Mouse (Mus musculus): ENCODE results near the gene Rac3. TPM values are rescaled to one million over a fixed set of nuclear protein-coding genes. Genes with fewer than 3 reads are reported as not detected.
A peak's percentile ranks its signal among the peaks of the same experiment; 100 is the strongest.
"Not testable (repeated sequence)": the region's sequence is repeated elsewhere in the genome, so short reads cannot be mapped to it uniquely, and the experiment has no call there.

Gene Rac3
- total RNA-seq, 1 experiment: 20.1 TPM

DNA sequence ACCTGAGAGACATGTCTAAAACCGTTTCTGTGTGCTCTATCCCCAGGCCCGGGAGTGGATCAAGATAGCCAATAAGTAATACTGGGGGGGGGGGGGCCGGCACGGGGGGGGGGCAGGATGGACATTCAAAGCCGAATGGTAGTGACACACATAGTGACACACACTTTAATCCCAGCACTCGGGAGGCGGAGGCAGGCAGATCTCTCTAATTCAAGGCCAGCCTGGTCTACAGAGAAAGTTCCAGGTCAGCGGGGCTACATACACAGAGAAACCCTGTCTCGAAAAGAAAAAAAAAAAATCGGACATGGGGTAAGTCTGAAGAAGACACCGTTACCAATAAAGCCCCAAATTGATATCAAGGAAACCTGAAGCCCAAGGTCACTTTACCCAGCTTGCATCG is 6.3 kb downstream of the Rac3 start:
- in situ Hi-C loops (cut with MboI; ENCODE audit: low sequenced_read_pairs in 2 of 2, unreplicated experiment in 2 of 2): loop anchor here in 1 of 2 experiments (5.0 kb wide), 1 partner anchor 50 kb away; no protein-coding TSS in a partner anchor
- H3K36me3 ChIP-seq (ENCODE audit: control insufficient read depth, insufficient read depth, low read length, poor library complexity, severe bottlenecking): peaks cover 12% of the 10 kb centered on the region
- peaks cover 3 to 9% of the 10 kb centered on the region in 2 experiments; a peak in 1 of 4 replicates for H3K4me1 ChIP-seq (ENCODE audit: control insufficient read depth in 2 of 2, insufficient read depth in 2 of 2, low read length in 2 of 2, poor library complexity in 1 of 2)
- no peaks in the 10 kb centered on the region for H3K9me3 ChIP-seq (ENCODE audit: control insufficient read depth, insufficient read depth, low read depth, low read length)
- no peak overlapping the region for H3K27ac ChIP-seq (ENCODE audit: insufficient read depth, low read depth, low read length, poor library complexity, severe bottlenecking)
- no peak overlapping the region for H3K4me3 ChIP-seq (ENCODE audit: insufficient read depth in 1 of 2, low read depth in 1 of 2, low read length in 2 of 2, poor library complexity in 1 of 2, severe bottlenecking in 1 of 2)
- no peak overlapping the region for H3K9ac ChIP-seq (ENCODE audit: insufficient read depth, low read depth, low read length, poor library complexity, severe bottlenecking)
- no peak for DNase-seq (ENCODE audit: low read depth, low spot score)
- TF ChIP-seq MAFK (IDR thresholded peaks at IDR 0.05; ENCODE audit: insufficient read depth, low read depth, low read length) (no peak), ZC3H11A (IDR thresholded peaks at IDR 0.05; ENCODE audit: borderline replicate concordance, low read depth, low read length) (0 out of 2 replicates have a peak, but pooled peaks have one; percentile 1)

DNA sequence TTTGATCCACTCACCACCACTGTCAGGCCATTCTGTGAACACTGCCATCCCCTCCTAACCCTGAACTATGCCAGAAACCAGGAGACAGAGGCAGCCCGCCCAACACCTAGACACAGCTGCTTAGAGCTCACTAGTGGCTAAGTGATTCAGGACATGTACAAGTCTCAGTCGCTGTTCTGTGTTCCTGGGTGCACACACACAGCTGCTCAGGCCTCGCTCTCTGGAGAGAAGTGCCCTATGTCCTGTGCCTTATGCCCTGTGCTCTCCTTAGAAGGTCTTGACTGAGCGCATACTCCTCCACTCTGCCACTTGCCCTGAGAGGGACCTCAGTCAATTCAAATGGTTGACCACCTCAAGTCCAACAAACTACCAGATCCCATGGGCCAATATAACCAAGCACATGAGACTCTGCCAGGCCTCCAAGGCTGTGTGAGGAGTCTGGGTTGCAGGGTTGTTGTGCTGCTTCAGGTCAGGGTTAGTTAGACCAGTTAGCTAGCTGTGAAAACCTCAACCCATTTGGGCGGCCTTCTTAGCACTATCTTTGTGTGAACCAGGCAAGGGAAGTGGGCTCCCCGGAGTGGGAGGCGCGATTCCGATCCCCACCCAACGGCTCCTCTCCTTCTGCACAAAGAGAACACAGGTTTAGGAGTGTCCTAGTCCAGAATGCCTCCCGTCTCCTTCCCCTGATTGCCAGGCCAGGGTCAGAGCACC is 7.4 kb downstream of the Rac3 start:
- in situ Hi-C loops (cut with MboI; ENCODE audit: low sequenced_read_pairs in 2 of 2, unreplicated experiment in 2 of 2): loop anchor here in 1 of 2 experiments (5.0 kb wide), 1 partner anchor 49 kb away; no protein-coding TSS in a partner anchor
- Histone ChIP-seq H3K27ac (ENCODE audit: insufficient read depth, low read depth, low read length, poor library complexity, severe bottlenecking) (no peak overlapping the region), H3K4me3 (ENCODE audit: insufficient read depth in 1 of 2, low read depth in 1 of 2, low read length in 2 of 2, poor library complexity in 1 of 2, severe bottlenecking in 1 of 2) (peak overlapping the region; percentile 4 to 47; a peak in 2 of 4 replicates), H3K4me1 (ENCODE audit: control insufficient read depth in 2 of 2, insufficient read depth in 2 of 2, low read length in 2 of 2, poor library complexity in 1 of 2) (peaks cover 3 to 11% of the 10 kb centered on the region in 2 experiments; a peak in 1 of 4 replicates), H3K9me3 (ENCODE audit: control insufficient read depth, insufficient read depth, low read depth, low read length) (no peaks in the 10 kb centered on the region), H3K9ac (ENCODE audit: insufficient read depth, low read depth, low read length, poor library complexity, severe bottlenecking) (0 out of 2 replicates have a peak overlapping the region, but pooled peaks have one; percentile 2), H3K36me3 (ENCODE audit: control insufficient read depth, insufficient read depth, low read length, poor library complexity, severe bottlenecking) (peaks cover 12% of the 10 kb centered on the region)
- TF ChIP-seq HCFC1 (IDR thresholded peaks at IDR 0.05; ENCODE audit: borderline replicate concordance, insufficient read depth, low read length) (no peak), ZC3H11A (IDR thresholded peaks at IDR 0.05; ENCODE audit: borderline replicate concordance, low read depth, low read length) (no peak), CHD2 (IDR thresholded peaks at IDR 0.05; ENCODE audit: low read depth, low read length) (no peak)
- DNase-seq (ENCODE audit: low read depth, low spot score): no peak

DNA sequence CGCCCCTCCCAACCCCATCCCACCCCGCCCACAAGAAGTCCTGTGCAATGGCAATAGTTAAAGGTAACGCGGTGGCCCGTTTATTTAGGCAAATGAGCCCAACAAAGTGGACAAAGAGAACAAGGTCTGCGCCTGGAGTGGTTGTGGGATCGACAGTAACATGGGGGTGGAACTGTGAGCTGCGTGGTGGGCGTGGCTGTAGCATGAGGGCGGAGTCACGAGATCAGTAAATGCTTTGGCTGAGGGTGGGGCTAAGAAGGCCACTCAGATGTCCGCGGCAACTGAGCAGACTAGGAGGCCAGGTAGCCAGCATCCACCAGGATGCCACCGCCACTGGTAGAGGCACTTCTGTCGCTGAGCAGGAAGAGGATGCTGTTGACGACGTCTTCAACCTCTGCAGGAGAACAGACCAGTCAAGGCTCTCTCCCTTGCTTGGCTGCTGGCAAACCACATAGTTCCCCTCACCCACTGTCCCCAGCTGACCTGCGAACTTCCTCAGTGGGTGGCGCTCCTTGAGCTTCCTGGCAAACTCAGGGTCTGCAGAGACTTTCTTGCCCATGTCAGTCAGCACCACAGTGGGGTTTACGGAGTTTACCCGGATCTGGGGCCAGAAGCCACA is 8.3 kb downstream of the Rac3 start:
- not testable (repeated sequence) for H3K9ac ChIP-seq (ENCODE audit: insufficient read depth, low read depth, low read length, poor library complexity, severe bottlenecking); H3K9me3 ChIP-seq (ENCODE audit: control insufficient read depth, insufficient read depth, low read depth, low read length)
- in situ Hi-C loops (cut with MboI; ENCODE audit: low sequenced_read_pairs in 2 of 2, unreplicated experiment in 2 of 2): loop anchor here in 1 of 2 experiments (5.0 kb wide), 1 partner anchor 48 kb away; no protein-coding TSS in a partner anchor

DNA sequence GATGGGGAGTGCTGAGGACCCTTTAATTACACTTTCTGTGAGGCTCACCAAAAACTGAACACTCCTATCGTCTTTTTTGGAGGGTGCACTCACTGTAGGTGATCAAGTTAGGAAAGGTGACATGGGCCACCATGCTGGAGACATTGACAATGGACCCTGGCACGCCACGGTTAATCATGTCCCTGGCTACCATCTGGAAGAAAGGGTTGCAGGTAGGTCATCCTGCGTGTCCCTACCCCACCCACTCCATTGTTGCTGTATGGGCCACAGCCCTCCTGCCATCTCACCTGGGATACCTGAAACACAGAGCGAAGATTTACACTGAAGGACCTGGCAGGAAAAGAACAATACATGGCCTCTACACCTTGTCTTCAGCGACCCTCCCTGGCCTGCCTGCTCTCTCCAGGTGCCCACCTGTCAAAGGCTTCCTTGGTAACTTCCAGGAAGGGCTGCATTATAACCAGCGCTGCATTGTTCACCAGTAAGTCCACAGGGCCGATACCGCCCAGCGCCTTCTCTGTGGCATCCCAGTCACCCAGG is 9.1 kb downstream of the Rac3 start:
- Histone ChIP-seq H3K9me3 (ENCODE audit: control insufficient read depth, insufficient read depth, low read depth, low read length) (no peaks in the 10 kb centered on the region), H3K9ac (ENCODE audit: insufficient read depth, low read depth, low read length, poor library complexity, severe bottlenecking) (no peak overlapping the region), H3K4me1 (ENCODE audit: control insufficient read depth in 2 of 2, insufficient read depth in 2 of 2, low read length in 2 of 2, poor library complexity in 1 of 2) (peaks cover 3 to 11% of the 10 kb centered on the region in 2 experiments; a peak in 1 of 4 replicates), H3K27ac (ENCODE audit: insufficient read depth, low read depth, low read length, poor library complexity, severe bottlenecking) (no peak overlapping the region), H3K4me3 (ENCODE audit: insufficient read depth in 1 of 2, low read depth in 1 of 2, low read length in 2 of 2, poor library complexity in 1 of 2, severe bottlenecking in 1 of 2) (no peak overlapping the region), H3K36me3 (ENCODE audit: control insufficient read depth, insufficient read depth, low read length, poor library complexity, severe bottlenecking) (peaks cover 7% of the 10 kb centered on the region)
- TF ChIP-seq ZC3H11A (IDR thresholded peaks at IDR 0.05; ENCODE audit: borderline replicate concordance, low read depth, low read length): no peak
- no peak for TF ChIP-seq ZNF384 (IDR thresholded peaks at IDR 0.05; ENCODE audit: low read depth, low read length)
- no peak for TF ChIP-seq HCFC1 (IDR thresholded peaks at IDR 0.05; ENCODE audit: borderline replicate concordance, insufficient read depth, low read length)
- no peak for TF ChIP-seq CHD2 (IDR thresholded peaks at IDR 0.05; ENCODE audit: low read depth, low read length)
- TF ChIP-seq MAFK (IDR thresholded peaks at IDR 0.05; ENCODE audit: insufficient read depth, low read depth, low read length): no peak
- DNase-seq (ENCODE audit: low read depth, low spot score): no peak
- in situ Hi-C loops (cut with MboI; ENCODE audit: low sequenced_read_pairs in 2 of 2, unreplicated experiment in 2 of 2): no loop called here

More for the DNA sequence above, 8.3 kb downstream of the Rac3 start:
- Histone ChIP-seq H3K4me1 (ENCODE audit: control insufficient read depth in 2 of 2, insufficient read depth in 2 of 2, low read length in 2 of 2, poor library complexity in 1 of 2) (peaks cover 3 to 11% of the 10 kb centered on the region in 2 experiments; a peak in 1 of 4 replicates), H3K4me3 (ENCODE audit: insufficient read depth in 1 of 2, low read depth in 1 of 2, low read length in 2 of 2, poor library complexity in 1 of 2, severe bottlenecking in 1 of 2) (peak overlapping the region; percentile 4 to 47; a peak in 3 of 4 replicates), H3K36me3 (ENCODE audit: control insufficient read depth, insufficient read depth, low read length, poor library complexity, severe bottlenecking) (peaks cover 12% of the 10 kb centered on the region)
- H3K27ac ChIP-seq (ENCODE audit: insufficient read depth, low read depth, low read length, poor library complexity, severe bottlenecking); DNase-seq (ENCODE audit: low read depth, low spot score): not testable (repeated sequence)

Data from ES-E14 (cell line).